Mouse (Mus musculus) lung, postnatal 0 days (tissue): Measurements from ENCODE around the gene Neurog2.
A peak's percentile ranks its signal among the peaks of the same experiment; 100 is the strongest.

Experiments used
- CTCF ChIP-seq: IDR thresholded peaks from 2 replicates; pipeline ENCODE4 v1.5.1; 2016; ENCODE audit warnings: antibody characterized with exemption, mild to moderate bottlenecking
- EP300 ChIP-seq: IDR thresholded peaks from 2 replicates; pipeline ENCODE4 v1.6.1; 2016; ENCODE audit warnings: antibody characterized with exemption, mild to moderate bottlenecking, control low read depth

- TF ChIP-seq CTCF (peak; percentile 70), EP300 (no peak)
These were observed 7.2 kb downstream of the Neurog2 start for GRCm38 (mm10) chr3:127639875-127640761.
